Mouse (Mus musculus): ENCODE data around the gene Cdkal1.

Cdkal1 gene

DNA sequence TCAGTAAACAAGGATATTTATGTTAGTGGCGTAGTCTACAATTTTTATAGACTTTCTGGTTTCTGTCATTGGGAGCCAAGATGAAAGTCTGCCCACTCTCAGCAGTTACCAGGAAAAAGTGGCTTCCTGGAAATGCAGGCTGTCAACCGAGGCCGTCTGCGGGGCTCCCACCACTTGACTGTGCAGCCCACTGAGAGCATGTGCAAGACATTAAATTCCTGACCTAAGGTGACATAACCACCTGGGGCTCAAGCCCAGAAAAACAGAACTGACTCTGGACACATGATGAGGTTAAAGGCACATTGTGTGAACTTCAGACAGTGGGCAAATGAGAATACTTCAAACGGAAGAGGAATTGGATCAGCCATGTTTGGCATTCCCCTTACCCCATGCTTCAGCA lies 450.2 kb downstream of the Cdkal1 start:
- no peak for DNase-seq (ENCODE audit: low spot score in 2 of 2)

DNA sequence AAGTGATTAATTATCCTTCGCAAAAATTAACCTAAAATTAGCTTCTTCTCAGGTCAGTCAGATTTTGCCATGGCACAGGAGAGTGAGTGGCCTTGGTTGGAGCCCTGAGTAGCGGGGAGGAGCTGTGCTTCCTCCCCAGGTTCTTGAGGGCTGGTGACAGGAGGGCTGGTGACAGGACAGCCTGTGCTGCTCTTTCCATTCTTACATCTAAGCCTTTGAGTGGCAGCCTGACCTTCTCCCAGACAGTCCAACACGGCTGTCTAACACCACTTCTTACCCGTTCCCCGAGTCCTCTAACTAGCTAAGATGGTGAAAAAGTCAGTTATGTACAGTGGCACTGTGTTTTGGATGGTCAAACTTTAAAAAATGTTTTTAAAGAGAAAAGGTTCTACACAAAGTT lies 452.3 kb downstream of the Cdkal1 start:
- DNase-seq (ENCODE audit: low spot score in 2 of 2), result no peak

DNA sequence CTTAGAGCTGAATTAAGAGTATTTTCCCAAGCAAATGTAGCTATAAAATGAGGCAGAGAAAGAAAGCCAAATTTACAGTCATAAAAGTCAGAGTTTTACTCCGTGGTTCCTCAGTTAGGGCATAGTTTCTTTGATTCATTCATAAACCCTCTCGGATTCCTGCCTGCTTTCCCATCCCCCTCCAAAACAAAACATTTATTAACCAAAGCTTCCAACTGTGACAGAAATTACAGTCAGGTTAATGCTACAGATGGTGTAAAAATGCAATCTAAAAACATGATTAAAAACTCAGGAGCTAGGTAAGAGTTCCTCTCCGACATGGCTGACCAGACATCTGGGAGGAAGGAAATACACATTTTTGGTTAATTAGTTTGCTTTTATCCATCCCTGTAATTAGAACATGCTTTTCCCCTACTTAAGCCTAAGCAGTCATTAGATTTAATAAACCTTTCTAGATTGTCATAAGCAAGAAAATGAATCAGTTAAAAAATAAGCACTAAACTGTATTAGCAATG lies 452.9 kb downstream of the Cdkal1 start:
- no peak for DNase-seq (ENCODE audit: low spot score in 2 of 2)

DNA sequence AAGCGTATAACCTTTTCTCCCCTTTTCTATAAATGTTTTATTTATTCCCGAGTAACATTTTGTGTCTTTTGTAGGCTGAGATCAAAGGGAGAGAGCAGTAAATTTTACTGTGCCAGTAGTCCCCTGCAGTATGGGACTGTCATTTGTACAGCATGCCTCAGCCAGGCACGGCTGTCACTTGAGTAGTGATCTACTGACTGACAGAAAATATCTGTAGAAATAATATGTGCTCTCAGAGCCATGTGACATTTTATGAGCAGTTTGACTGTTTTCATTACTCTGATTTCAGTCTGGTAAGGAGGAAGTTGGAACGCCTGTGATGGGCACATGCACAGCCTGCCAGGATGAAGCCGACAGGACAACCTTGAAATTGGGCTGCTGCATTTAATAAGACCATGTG lies 455.6 kb downstream of the Cdkal1 start:
- no peak for DNase-seq (ENCODE audit: low spot score in 2 of 2)

DNA sequence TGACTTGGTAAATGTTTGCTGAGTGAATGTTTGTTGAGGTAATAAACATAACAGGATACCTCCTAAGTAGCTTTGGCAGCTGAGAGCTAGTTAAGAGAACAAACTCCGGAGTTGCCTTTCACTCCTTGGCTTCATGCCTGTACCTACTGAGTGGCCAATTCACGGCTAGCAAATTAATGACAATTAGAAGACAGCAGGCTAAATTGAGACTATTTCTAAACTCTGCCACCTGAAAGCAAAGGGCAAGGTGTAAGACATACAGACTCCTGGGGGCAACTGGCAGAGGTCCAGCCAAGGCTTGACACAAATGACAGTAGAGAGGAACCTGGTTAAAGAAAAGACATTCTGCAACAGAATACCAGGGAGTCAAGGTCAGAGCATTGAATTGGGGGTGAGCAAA lies 457.0 kb downstream of the Cdkal1 start:
- no peak for DNase-seq (ENCODE audit: low spot score in 2 of 2)

DNA sequence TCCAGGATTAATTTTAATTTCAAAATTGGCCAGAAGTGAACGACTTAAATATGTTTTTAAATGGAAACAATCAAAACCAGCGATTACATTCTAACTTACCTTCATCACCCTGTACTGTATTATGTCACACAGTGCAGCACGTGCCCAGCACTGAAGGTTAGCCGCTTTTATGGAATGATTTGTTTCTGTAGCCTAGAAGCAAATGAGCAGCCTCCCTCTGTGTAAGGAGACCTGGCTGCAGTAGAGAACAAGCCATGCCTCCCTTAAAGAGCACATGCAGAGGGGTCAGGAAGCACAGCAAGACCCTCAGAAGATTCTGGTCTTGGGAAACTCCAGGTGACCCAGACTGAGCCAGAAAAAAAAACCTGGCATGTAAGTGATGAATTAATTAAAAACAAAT lies 459.8 kb downstream of the Cdkal1 start:
- no peak for DNase-seq (ENCODE audit: low spot score in 2 of 2)

DNA sequence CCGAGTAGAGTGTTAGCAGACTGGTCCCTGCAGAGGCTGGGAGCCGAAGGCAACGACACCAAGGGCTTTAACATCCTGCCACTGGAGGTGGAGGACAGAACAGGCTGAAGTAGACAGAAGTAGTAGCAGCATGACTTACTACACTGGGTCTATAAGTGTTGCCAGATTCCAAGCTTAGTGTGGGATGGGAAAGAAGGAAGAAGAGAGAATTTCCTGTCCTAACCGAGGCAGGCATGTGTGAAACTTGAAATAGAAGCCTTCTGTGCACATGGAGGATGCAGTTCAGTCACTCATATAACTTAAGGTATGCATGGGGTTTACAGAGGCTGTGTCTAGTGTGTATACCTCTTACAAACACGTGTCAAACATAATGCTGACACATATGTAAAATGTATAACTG lies 465.4 kb downstream of the Cdkal1 start:
- no peak for DNase-seq (ENCODE audit: low spot score in 2 of 2)

DNA sequence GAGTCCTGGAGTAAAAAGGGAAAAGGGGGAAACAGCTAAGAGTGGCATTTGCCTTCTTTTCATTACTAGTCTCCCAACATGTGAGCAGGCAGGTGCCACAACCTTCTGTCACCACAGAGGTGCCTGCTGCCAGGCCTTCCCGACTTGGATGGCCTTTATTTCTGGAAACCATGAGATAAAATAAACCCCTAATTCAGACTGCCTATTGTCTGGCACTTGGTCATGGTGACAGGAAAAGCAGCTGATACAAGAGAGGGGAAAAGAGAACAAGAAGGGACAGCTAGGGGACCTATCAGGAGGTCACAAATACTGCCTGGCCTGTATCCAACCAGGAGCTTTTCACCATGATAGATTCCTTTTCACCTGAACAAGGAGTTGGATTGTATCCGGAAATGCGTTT lies 466.6 kb downstream of the Cdkal1 start:
- no peak for DNase-seq (ENCODE audit: low spot score in 2 of 2)

DNA sequence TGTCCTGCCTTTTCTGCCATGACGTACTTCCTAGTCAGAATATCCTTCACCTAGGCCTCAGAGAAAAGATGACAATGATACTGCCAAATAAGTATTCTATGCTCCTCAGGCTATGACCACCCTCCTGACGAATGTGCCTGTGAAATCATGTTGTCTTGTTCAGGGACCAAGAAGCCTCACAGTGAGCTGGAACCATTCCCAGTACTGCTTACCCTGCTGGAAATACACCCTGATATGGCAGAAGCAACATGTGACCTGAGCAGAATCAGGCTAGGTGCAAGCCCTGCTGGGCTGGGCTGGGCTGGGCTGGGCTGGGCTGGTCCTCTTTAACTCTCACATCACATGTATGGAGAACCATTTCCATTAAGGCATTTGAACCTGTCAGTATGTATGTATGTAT lies 477.9 kb downstream of the Cdkal1 start:
- no peak for DNase-seq (ENCODE audit: low spot score in 2 of 2)

DNA sequence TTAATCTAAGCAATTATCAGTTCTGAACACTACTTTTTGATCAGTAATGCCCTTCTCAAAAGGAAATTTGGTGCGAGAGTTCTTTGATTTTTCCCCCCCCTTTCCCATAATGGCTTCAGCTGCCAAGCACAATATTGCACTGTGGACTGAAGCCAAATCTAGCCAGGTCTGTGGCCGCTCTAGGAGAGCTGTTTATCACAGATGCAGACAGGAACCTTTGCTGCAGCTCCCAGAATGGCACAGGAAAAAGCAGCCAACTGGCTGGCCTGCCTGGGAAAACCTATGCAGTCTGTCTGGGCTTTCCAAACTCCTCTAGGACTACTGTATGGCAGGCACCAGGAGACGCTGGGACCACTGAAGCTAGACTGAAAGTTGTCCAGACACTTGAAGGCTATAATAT lies 483.6 kb downstream of the Cdkal1 start:
- no peak for DNase-seq (ENCODE audit: low spot score in 2 of 2)

DNA sequence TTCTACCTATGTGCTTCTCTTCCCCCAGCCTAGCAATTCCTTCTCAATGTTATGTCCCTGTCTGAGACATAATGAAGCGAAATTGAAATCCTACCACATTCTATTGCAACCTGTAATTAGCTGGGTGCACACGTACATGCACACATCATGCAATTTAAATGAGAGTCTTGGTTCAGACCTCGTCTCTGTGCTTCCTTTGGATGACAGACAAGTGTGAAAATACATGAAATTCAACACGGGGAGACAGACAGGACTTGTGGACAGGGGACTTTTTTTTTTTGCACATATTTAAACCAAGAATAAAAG lies 484.1 kb downstream of the Cdkal1 start:
- no peak for DNase-seq (ENCODE audit: low spot score in 2 of 2)

DNA sequence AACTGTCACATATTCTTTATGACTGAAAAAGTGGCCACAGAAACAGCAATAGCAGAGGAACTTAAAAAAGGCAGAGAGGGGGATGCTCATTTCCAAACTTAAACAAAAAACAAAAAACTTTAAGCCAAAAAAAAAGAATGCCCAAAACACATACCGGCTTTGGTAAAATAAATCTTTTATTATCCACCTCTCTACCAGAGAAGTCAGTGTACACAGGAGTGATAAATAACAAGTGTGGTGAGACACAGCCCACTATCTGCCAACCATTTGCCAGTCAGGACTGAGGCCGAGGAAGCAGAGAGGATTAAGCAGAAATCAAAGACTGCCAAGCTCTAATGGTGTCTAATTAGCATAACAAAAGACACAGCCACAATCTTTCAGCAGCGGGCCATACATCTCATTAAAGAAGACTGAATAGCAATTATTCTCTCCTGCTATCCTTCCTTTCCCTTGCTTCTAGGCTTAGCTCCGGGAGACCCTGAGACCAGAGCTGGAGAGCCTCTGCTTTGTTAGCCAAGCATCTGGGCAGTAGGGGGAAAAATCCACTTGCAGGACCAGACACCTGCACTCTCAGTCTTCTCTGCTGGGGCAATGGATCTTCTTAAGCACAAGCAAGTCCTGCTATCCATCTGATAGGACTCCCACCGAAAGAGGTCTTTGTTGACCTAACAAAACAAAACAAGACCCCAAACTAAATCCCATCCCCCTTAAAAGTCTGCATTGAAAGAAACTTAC lies 484.6 kb downstream of the Cdkal1 start:
- no peak for DNase-seq (ENCODE audit: low spot score in 2 of 2)

DNA sequence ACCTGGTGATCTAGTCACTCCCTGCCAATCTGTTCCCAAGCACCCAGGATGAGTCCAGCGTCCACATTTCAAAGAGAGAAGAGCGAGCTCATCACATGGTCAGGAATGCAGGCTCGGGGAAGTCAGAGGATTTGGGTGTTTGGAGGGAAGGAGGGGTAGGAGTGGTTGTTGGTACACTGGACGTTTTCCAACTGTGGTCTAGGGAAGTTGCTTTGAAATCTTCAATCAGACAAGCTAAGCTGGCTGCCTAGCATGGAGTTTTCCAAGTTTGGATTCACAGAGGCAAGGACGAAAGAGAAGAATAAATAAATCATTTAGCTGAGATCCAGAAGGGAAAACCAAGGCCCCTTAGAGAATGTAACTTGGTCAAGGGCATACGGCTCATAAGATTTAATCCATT lies 486.7 kb downstream of the Cdkal1 start:
- no peak for DNase-seq (ENCODE audit: low spot score in 2 of 2)

DNA sequence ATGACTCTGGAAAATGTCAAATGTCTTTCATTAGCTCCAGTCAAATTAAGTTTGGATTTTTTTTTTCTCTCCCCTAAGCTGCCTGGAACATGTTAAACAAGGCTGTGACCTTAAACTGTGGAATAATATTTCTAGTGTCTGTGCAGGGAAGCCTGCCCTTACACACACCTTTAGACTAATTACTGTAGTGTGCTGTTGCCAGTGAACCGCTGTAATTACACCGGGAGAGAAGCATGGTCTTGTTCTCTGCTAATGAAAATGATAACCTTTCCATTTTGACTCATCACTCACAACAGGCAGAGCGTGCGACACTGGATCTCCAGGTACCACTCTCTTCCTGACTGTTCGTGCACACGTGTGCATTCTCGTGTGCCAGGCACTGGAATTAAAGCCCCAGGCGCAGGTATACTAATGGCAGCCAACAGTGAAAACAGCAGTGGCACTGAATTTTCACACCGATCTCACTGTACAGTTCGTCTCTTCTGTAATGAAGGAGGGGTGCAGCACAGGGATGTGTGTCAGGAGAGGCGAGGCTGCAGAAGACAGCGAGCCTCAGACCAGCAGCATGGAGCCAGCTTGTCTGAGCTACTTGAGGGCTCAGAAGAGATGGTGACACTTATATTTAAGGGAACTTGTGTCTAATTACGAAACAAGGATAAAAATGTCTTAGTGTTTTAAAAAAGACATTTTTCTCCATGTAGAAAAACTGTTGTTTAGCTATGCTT lies 490.4 kb downstream of the Cdkal1 start:
- DNase-seq (ENCODE audit: low spot score in 2 of 2), result no peak

DNA sequence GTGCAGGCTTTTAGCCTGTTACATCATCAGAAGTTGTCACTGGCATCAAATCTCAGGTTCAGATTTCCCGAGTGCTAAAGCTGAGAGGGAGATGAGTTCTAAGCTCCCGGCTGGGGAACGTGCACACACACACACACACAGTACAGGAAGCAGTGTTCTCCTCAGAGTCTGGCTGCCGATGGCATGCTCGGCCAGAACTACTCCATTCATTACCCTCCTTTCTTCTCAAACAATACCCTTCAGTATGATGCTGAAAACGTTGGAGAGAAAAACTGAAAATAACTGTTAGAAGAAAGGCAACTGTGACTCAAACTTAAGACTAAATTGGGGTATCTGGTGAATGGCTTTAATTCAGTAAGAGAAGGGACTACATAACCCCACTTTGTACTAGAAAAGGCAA lies 491.5 kb downstream of the Cdkal1 start:
- no peak for DNase-seq (ENCODE audit: low spot score in 2 of 2)

DNA sequence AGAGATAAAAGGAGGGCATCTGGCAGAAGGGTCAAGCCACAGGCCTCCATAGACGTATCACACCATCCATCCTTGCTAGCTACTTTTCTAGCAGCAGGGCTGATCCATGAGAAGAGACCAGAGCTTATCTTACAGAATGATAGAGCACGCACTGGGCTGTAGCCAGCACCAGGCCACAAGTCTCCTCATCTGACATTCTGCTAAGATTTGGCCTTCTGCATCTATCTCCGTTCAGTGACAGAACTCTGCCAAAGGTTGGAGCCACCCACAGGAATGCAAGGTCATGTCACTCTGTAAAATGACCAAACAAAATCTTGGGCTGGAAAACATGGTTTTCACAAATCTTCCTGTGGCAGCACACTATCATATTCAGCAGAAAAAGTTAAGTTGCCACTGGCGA lies 493.6 kb downstream of the Cdkal1 start:
- DNase-seq (ENCODE audit: low spot score in 2 of 2), result no peak

DNA sequence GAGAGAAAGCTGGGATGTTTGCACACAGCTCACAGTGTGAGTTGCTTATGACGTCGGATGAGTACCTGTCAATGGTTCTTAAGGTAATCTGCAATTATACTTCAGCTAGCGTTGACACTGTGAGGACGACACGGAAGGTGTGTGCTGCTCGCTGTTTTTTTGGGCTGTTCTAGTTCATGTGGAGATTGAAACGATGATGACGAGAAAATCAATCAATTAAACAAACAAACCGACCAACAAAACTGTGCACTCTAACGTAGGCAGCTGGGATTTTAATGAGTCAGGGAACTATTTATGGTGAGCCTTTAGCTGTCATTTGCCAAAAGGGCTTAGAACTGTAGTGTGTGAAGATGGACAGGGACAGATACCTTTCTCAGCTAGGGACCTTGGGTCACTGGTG lies 494.6 kb downstream of the Cdkal1 start:
- DNase-seq (ENCODE audit: low spot score in 2 of 2), result no peak

DNA sequence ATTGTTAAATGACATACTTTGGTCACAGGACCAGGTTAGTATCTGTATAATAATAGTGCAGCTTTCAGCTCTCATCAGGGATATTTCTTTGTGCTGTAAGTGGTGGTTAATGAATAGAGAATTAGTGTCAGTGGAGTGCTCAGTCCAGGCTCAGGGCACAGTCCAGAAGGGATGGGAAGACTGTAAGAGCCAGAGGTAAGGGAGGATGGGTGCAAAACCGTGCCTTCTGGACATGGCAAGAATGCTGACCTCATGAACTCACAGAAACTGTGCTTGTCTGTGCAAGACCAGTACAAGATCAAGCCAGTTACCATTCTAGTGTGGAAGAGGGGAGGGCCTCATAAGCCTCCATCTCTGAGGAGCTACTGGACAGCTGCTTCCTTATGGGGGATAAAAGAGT lies 496.1 kb downstream of the Cdkal1 start:
- DNase-seq (ENCODE audit: low spot score in 2 of 2), result no peak

DNA sequence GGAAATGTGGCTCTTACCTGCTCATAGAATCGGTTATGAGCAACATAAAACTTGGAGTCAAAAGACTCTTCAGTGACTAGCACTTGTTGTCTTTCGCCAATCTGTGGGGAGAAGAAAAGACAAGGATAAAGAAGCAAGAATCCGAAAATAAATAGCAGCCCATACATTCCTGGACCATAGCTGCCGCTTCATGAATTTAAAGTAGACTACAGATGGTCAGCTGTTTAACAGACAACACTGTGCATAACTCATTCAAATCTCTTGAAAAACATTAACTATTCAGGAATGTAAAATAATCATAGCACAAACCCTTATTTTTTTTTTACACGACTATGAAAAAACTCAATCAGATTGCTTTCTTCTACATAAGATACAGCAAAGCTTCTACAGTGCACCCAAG lies 498.0 kb downstream of the Cdkal1 start:
- DNase-seq (ENCODE audit: low spot score in 2 of 2), result no peak

DNA sequence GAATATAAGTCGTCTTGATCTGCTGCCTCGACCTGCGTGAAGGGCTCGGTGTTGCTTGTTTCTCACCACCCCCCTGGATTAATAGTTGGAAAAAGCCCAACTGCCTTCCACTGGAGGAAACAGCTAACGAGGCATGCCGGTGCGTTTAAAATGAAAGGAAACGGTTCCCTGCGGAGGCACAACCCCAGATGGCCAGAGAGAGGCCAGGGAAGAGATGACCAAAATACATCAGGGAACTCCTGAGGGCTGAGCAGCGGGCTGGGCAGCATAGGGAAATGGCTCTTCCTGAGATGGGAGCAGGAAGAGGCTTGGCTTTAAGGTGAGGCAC lies 499.4 kb downstream of the Cdkal1 start:
- no peak for DNase-seq (ENCODE audit: low spot score in 2 of 2)

DNA sequence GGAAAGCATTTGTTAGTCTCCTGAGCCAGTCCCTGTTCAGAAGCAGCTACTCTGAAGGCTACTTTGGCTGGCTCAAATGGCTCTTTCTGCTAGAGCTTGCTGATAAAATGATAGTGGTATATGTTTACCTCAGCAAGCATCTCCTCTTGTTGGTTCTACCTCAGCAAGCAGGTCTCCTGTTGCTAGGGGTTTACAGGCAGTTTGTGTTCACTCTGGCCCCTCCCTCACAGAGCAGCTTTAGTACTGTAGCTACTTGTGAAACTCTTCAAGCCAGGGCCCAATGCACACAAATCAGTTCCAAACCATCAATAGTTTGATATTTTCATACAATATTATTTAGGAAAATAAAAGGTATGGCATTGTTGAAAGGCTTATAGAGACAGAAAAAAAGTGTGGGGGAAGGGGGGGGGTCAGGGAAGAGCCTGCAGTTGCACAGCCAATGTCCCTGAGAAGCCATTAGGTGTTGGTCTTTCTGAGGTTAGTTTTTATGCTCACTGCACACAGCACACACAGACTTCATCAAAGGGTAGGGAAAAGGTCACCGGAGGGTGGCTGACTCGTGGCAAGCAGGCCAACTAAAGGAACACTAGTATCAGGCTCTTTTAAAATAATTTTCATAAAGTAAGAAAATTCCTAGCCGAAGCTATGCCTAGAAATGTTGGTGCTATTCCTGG lies 499.9 kb downstream of the Cdkal1 start:
- DNase-seq (ENCODE audit: low spot score in 2 of 2), result no peak

DNA sequence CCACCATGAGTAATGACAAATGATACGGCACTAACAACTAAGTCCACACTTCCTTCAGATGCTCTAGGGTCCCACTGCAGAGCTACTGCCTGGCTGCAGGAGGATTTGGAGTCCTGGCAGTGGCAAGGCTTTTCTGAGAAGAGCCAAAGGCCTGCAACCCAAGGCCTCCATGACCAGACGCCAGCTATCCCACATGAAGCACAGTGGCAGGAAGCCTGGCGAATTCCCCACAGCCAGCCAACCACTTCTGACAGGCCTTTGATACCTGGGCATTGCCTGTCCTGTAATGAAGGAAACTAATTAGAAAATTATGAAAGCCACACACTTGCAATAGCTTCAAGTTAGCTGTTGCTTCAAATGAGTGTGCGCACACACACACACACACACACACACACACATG lies 500.5 kb downstream of the Cdkal1 start:
- DNase-seq (ENCODE audit: low spot score in 2 of 2), result no peak

DNA sequence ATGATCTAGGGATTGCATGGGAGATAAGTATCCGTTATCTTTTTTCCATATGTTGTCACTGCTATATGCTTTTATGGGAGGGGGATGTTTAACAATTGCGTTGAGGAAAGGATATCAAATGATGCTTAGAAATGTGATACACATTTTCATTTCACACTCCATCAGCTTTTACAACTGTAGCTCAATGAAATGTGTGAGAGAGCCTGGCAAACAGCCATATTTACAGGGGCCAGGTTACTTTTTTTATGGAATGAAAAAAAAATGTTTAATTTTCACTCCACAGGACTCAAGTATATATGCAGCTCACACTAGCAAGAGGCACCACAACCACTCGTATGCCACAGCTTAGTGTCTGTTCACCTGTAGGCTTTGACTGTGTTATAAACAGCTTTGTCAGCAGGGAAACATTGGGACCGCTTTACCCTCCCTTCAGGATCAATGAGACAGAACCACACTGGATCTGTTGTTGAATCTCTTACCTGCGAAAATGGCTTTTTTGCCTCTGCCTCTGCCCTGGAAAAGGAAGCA lies 501.5 kb downstream of the Cdkal1 start:
- DNase-seq (ENCODE audit: low spot score in 2 of 2), result no peak

Measured in spleen, postnatal 14 days (tissue).